9 mouse cellular contexts compared by ENCODE assay signal in genomic region chr11:114851608-114852310, GRCm38 (mm10). TPM values are rescaled to one million over a fixed set of nuclear protein-coding genes. Genes with fewer than 3 reads are reported as not detected.
DNase-seq lines count a peak whose midpoint lies in the region; ATAC-seq and TF ChIP-seq lines count a peak whose summit lies in the region.
"Had no signal": no experiment of that assay in that cellular context is flagged by ENCODE, and none has a peak within 500 bp of the region (broad histone marks: within the 10 kb centered on the region; RNA-seq: fewer than 3 reads in every experiment).

No protein-coding gene starts in this region.

- TF ChIP-seq EP300 in liver, postnatal 0 days (IDR thresholded peaks at IDR 0.05; ENCODE audit: low read depth): no peak

- peak overlapping the region; percentile 74 for H3K4me3 ChIP-seq in embryonic facial prominence, embryonic 11.5 days (ENCODE audit: low read depth, low read length)
- peak overlapping the region; percentile 86 for H3K4me3 ChIP-seq in kidney, adult 2 months (ENCODE audit: insufficient read depth, low read depth, low read length)
- H3K4me3 ChIP-seq in liver, postnatal 0 days (ENCODE audit: low read depth, low read length): peak overlapping the region; percentile 70
- H3K4me3 ChIP-seq in neural tube, embryonic 12.5 days: peak overlapping the region; percentile 49

- DNase-seq in right cerebral cortex, postnatal 10 days (ENCODE audit: low spot score in 2 of 2): peak; percentile 47 to 62
- DNase-seq in right cerebral cortex, postnatal 25 days: no peak
- DNase-seq in embryonic facial prominence, embryonic 11.5 days (ENCODE audit: low spot score): peak; percentile 84
- peak; percentile 53 for DNase-seq in heart, adult 8-10 months (ENCODE audit: low spot score)
- peak; percentile 94 for DNase-seq in kidney, adult 2 months
- peak; percentile 82 for DNase-seq in liver, postnatal 0 days
- no peak for DNase-seq in natural killer cell, adult 2 months (ENCODE audit: low spot score in 2 of 2)

- peak overlapping the region; percentile 96 for H3K4me2 ChIP-seq in embryonic facial prominence, embryonic 11.5 days (ENCODE audit: low read depth, low read length)
- peak overlapping the region; percentile 78 for H3K4me2 ChIP-seq in liver, postnatal 0 days (ENCODE audit: low read depth, low read length)
- H3K4me2 ChIP-seq in neural tube, embryonic 12.5 days (replicated peaks): peak overlapping the region; percentile 79

- H3K27ac ChIP-seq in embryonic facial prominence, embryonic 11.5 days (replicated peaks; ENCODE audit: low read depth, low read length): peak overlapping the region; percentile 38
- peak overlapping the region; percentile 99 for H3K27ac ChIP-seq in kidney, adult 2 months (ENCODE audit: insufficient read depth, low read depth, low read length)
- H3K27ac ChIP-seq in liver, postnatal 0 days (ENCODE audit: low read depth): peak overlapping the region; percentile 97
- no peak overlapping the region for H3K27ac ChIP-seq in neural tube, embryonic 12.5 days

- H3K36me3 ChIP-seq in embryonic facial prominence, embryonic 11.5 days (replicated peaks; ENCODE audit: control insufficient read depth, insufficient read depth, low read depth, low read length): no peaks in the 10 kb centered on the region
- no peaks in the 10 kb centered on the region; the same call in 1 of the 2 replicates for H3K36me3 ChIP-seq in kidney, adult 2 months (ENCODE audit: control insufficient read depth, insufficient read depth, low read length)
- no peaks in the 10 kb centered on the region for H3K36me3 ChIP-seq in liver, postnatal 0 days (replicated peaks; ENCODE audit: insufficient read depth, low read length)
- H3K36me3 ChIP-seq in neural tube, embryonic 12.5 days: no peaks in the 10 kb centered on the region

- H3K9me3 ChIP-seq in embryonic facial prominence, embryonic 11.5 days (replicated peaks; ENCODE audit: control insufficient read depth, low read length): no peaks in the 10 kb centered on the region
- no peaks in the 10 kb centered on the region for H3K9me3 ChIP-seq in liver, postnatal 0 days (ENCODE audit: low read length)
- H3K9me3 ChIP-seq in neural tube, embryonic 12.5 days: no peaks in the 10 kb centered on the region

- no peak for TF ChIP-seq CTCF in kidney, adult 2 months (conservative IDR thresholded peaks at IDR 0.05; ENCODE audit: insufficient read depth, insufficient read length, low read depth, low read length)
- no peak for TF ChIP-seq CTCF in liver, postnatal 0 days (IDR thresholded peaks at IDR 0.05; ENCODE audit: low read depth)

- H3K4me1 ChIP-seq in embryonic facial prominence, embryonic 11.5 days (ENCODE audit: control insufficient read depth, insufficient read depth, low read length): peaks cover 11% of the 10 kb centered on the region
- H3K4me1 ChIP-seq in kidney, adult 2 months (ENCODE audit: control insufficient read depth, insufficient read depth, low read length): peaks cover 28% of the 10 kb centered on the region
- H3K4me1 ChIP-seq in liver, postnatal 0 days (ENCODE audit: insufficient read depth): peaks cover 22% of the 10 kb centered on the region
- H3K4me1 ChIP-seq in neural tube, embryonic 12.5 days: peaks cover 27% of the 10 kb centered on the region

- H3K9ac ChIP-seq in embryonic facial prominence, embryonic 11.5 days (replicated peaks; ENCODE audit: low read length): peak overlapping the region; percentile 89
- H3K9ac ChIP-seq in liver, postnatal 0 days (replicated peaks): peak overlapping the region; percentile 87
- peak overlapping the region; percentile 61 for H3K9ac ChIP-seq in neural tube, embryonic 12.5 days

- WGBS in embryonic facial prominence, embryonic 11.5 days: 0% methylated on average over 56 of the region's 65 CpGs
- WGBS in kidney, adult 2 months: under 1% methylated on average over 65 of the region's 65 CpGs
- under 1% methylated on average over 62 of the region's 65 CpGs for WGBS in liver, postnatal 0 days (ENCODE audit: insufficient replicate concordance)
- under 1% methylated on average over 65 of the region's 65 CpGs for WGBS in neural tube, embryonic 12.5 days

- peak; percentile 72; the same call in 1 of the 2 replicates for ATAC-seq in embryonic facial prominence, embryonic 11.5 days (replicated peaks; ENCODE audit: insufficient number of reproducible peaks, low FRiP score, low TSS enrichment, low read depth)
- ATAC-seq in liver, postnatal 0 days: peak; percentile 80
- peak; percentile 26; the same call in 1 of the 2 replicates for ATAC-seq in neural tube, embryonic 12.5 days (ENCODE audit: low FRiP score, low read depth)

- peak; percentile 23 for TF ChIP-seq POLR2A in kidney, adult 2 months (IDR thresholded peaks at IDR 0.05; ENCODE audit: low read depth, low read length)

- H3K27me3 ChIP-seq in embryonic facial prominence, embryonic 11.5 days (ENCODE audit: control insufficient read depth, insufficient read depth, low read length): no peaks in the 10 kb centered on the region
- H3K27me3 ChIP-seq in kidney, adult 2 months (replicated peaks; ENCODE audit: control insufficient read depth, insufficient read depth, low read length): no peaks in the 10 kb centered on the region
- peaks cover 32% of the 10 kb centered on the region for H3K27me3 ChIP-seq in liver, postnatal 0 days (ENCODE audit: insufficient read depth, low read length)
- peaks cover 56% of the 10 kb centered on the region for H3K27me3 ChIP-seq in neural tube, embryonic 12.5 days (replicated peaks)

RNA-seq across cellular contexts. Expression of gene Gprc5c, which starts 0.8 kb away (rescaled TPM):
- 31.5 and 36.4 TPM in 2 replicates for polyA plus RNA-seq in embryonic facial prominence, embryonic 11.5 days (2014; fragmentation: Nextera tagmentation; extraction: Ambion mirVana)
- total RNA-seq in heart, adult 8-10 months (2022): 1 to 10 TPM; 7.3 to 9.6 (median 9.1) TPM
- 241 and 285 TPM in 2 replicates for polyA plus RNA-seq in kidney, adult 2 months (2012; rRNA removed)
- polyA plus RNA-seq in liver, postnatal 0 days (2015; fragmentation: Nextera tagmentation; extraction: Ambion mirVana): 23.2 and 24.9 TPM in 2 replicates
- polyA plus RNA-seq in neural tube, embryonic 12.5 days (2016; fragmentation: Nextera tagmentation; extraction: Ambion mirVana): 21.6 and 23.9 TPM in 2 replicates

RNA-seq across cellular contexts. Expression of gene Cd300a, which starts 38.1 kb away (rescaled TPM):
- 0.85 and 1.4 TPM in 2 replicates for polyA plus RNA-seq in embryonic facial prominence, embryonic 11.5 days (2014; fragmentation: Nextera tagmentation; extraction: Ambion mirVana)
- total RNA-seq in heart, adult 8-10 months (2022): 1 to 10 TPM in 1 of 4 experiments, under 1 TPM in 3; 0.38 to 1.6 (median 0.86) TPM
- 0.61 and 0.91 TPM in 2 replicates for polyA plus RNA-seq in kidney, adult 2 months (2012; rRNA removed)
- polyA plus RNA-seq in liver, postnatal 0 days (2015; fragmentation: Nextera tagmentation; extraction: Ambion mirVana): 7.7 and 9.7 TPM in 2 replicates
- 0.74 and 0.87 TPM in 2 replicates for polyA plus RNA-seq in neural tube, embryonic 12.5 days (2016; fragmentation: Nextera tagmentation; extraction: Ambion mirVana)

RNA-seq across cellular contexts. Expression of gene Gpr142, which starts 53.0 kb away (rescaled TPM):
- polyA plus RNA-seq in embryonic facial prominence, embryonic 11.5 days (2014; fragmentation: Nextera tagmentation; extraction: Ambion mirVana): not detected in 2 replicates
- not detected for total RNA-seq in heart, adult 8-10 months (2022)
- polyA plus RNA-seq in kidney, adult 2 months (2012; rRNA removed): not detected in 2 replicates
- not detected in 2 replicates for polyA plus RNA-seq in liver, postnatal 0 days (2015; fragmentation: Nextera tagmentation; extraction: Ambion mirVana)
- polyA plus RNA-seq in neural tube, embryonic 12.5 days (2016; fragmentation: Nextera tagmentation; extraction: Ambion mirVana): not detected in 2 replicates
- total RNA-seq: layer of hippocampus, postnatal 25 days had no signal

RNA-seq across cellular contexts. Expression of gene Btbd17, which starts 56.0 kb away (rescaled TPM):
- 9.5 and 9.8 TPM in 2 replicates for polyA plus RNA-seq in embryonic facial prominence, embryonic 11.5 days (2014; fragmentation: Nextera tagmentation; extraction: Ambion mirVana)
- total RNA-seq in heart, adult 8-10 months (2022): not detected
- 0.12 and 0.13 TPM in 2 replicates for polyA plus RNA-seq in kidney, adult 2 months (2012; rRNA removed)
- not detected in 2 replicates for polyA plus RNA-seq in liver, postnatal 0 days (2015; fragmentation: Nextera tagmentation; extraction: Ambion mirVana)
- 48.5 and 51.2 TPM in 2 replicates for polyA plus RNA-seq in neural tube, embryonic 12.5 days (2016; fragmentation: Nextera tagmentation; extraction: Ambion mirVana)

Comparison
In these comparisons a context has a peak if more than half of its experiments do, and no peak if none do; other contexts are left out.
1. DNase-seq: peak in right cerebral cortex, postnatal 10 days (2 of 2), embryonic facial prominence, embryonic 11.5 days (single experiment), heart, adult 8-10 months (single experiment), kidney, adult 2 months (single experiment) and liver, postnatal 0 days (single experiment); none in right cerebral cortex, postnatal 25 days (single experiment) and natural killer cell, adult 2 months (0 of 2).
2. ATAC-seq: peak in every context shown above with its lines; median percentile 80 in liver, postnatal 0 days; 72 in embryonic facial prominence, embryonic 11.5 days; 26 in neural tube, embryonic 12.5 days.
3. Peak in every context shown above with its lines, with median percentiles within 50 percentile points of each other: H3K4me2 ChIP-seq, H3K4me3 ChIP-seq and H3K9ac ChIP-seq.